Mouse (Mus musculus) G1E (cell line): ENCODE data around the gene Rbms1.

ENCODE experiments used
- CTCF ChIP-seq: IDR thresholded peaks from 2 replicates; pipeline ENCODE4 v1.5.1; 2012; ENCODE audit warnings: low read depth, low read length, inconsistent platforms, mixed read lengths
- GATA1 ChIP-seq: IDR thresholded peaks from 2 replicates; pipeline ENCODE4 v1.6.1; 2012; ENCODE audit warnings: borderline replicate concordance, low read length, inconsistent platforms, mixed read lengths
- GATA2 ChIP-seq: IDR thresholded peaks from 2 replicates; pipeline ENCODE4 v1.6.1; 2012; ENCODE audit warnings: low read depth, low read length, inconsistent platforms, borderline replicate concordance

DNA sequence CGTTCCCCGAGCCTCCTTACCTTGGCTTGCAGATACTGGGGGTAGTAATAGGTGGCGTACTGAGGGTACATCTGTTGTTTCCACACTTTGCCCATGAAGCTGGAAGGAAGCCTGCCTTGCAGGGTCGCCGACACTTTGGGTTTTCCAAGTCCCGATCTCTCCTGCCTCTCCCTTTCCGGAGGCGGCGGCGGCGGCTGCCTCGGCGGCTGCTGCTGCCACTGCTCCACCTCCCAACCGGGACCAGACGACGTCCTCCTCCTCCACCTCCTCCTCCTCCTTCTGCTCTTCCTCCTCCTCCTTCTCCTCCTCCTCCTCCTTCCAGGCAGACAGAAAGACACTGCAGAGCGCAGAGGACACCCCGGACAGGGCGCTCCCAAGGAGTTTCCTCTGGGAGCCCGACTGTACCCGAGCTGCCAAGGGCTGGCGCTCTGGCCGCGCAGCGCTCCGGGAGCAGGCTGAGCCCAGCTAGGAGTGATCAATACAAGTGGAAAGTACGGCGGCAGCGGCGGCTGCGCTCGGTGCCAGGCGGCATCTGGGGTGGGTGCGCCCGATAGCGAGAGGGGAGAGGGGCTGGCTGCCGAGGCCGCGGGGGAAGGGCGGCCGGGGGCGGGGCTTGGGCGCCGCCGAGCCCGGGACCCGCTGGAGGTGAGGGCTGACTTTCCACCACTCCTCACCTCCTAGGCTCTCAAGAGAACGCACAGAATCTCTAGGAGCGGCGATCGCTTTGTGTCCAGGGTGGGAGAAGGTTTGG lies at the start of gene Rbms1:
- TF ChIP-seq CTCF (no peak), GATA1 (no peak), GATA2 (no peak)
